Mouse (Mus musculus): ENCODE results near the gene Six6. TPM values are rescaled to one million over a fixed set of nuclear protein-coding genes. Genes with fewer than 3 reads are reported as not detected.

Gene Six6
- not detected for total RNA-seq (2022)

- no peak for DNase-seq (ENCODE audit: low spot score in 2 of 2)
Measured at GRCm38 (mm10) chr12:72939616-72940015, at the start of gene Six6. Gene Six6, plus strand, starts transcription at chr12:72939892.

- no peak for DNase-seq (ENCODE audit: low spot score in 2 of 2)
Measured at GRCm38 (mm10) chr12:72917159-72917993, 22.3 kb upstream of the Six6 start.

- no peak for DNase-seq (ENCODE audit: low spot score in 2 of 2)
Measured at GRCm38 (mm10) chr12:72936751-72937150, 2.9 kb upstream of the Six6 start.

GRCm38 (mm10) chr12:72937537-72938120, 2.1 kb upstream of the Six6 start:
- DNase-seq (ENCODE audit: low spot score in 2 of 2) = no peak

GRCm38 (mm10) chr12:72938176-72938575, 1.5 kb upstream of the Six6 start:
- no peak for DNase-seq (ENCODE audit: low spot score in 2 of 2)

- DNase-seq (ENCODE audit: low spot score in 2 of 2) = no peak
Measured at GRCm38 (mm10) chr12:72938600-72939490, 847 bp upstream of the Six6 start.

GRCm38 (mm10) chr12:72940071-72940821, 554 bp downstream of the Six6 start, which contains the start of gene 4930447C04Rik:
Gene 4930447C04Rik, minus strand, starts transcription at chr12:72940774.
- DNase-seq (ENCODE audit: low spot score in 2 of 2) = no peak

GRCm38 (mm10) chr12:72940822-72941397, 1.2 kb downstream of the Six6 start:
- no peak for DNase-seq (ENCODE audit: low spot score in 2 of 2)

GRCm38 (mm10) chr12:72941398-72942051, 1.8 kb downstream of the Six6 start:
- DNase-seq (ENCODE audit: low spot score in 2 of 2) = no peak

GRCm38 (mm10) chr12:72942171-72942570, 2.5 kb downstream of the Six6 start:
- DNase-seq (ENCODE audit: low spot score in 2 of 2) = no peak

- DNase-seq (ENCODE audit: low spot score in 2 of 2) = no peak
Measured at GRCm38 (mm10) chr12:72943574-72944110, 4.0 kb downstream of the Six6 start.

- DNase-seq (ENCODE audit: low spot score in 2 of 2) = no peak
Measured at GRCm38 (mm10) chr12:72944411-72945225, 4.9 kb downstream of the Six6 start.

- no peak for DNase-seq (ENCODE audit: low spot score in 2 of 2)
Measured at GRCm38 (mm10) chr12:72945301-72946063, 5.8 kb downstream of the Six6 start.

- no peak for DNase-seq (ENCODE audit: low spot score in 2 of 2)
Measured at GRCm38 (mm10) chr12:72946064-72946395, 6.3 kb downstream of the Six6 start.

GRCm38 (mm10) chr12:72946805-72947204, 7.1 kb downstream of the Six6 start:
- DNase-seq (ENCODE audit: low spot score in 2 of 2) = no peak

GRCm38 (mm10) chr12:72947335-72947734, 7.6 kb downstream of the Six6 start:
- no peak for DNase-seq (ENCODE audit: low spot score in 2 of 2)

- DNase-seq (ENCODE audit: low spot score in 2 of 2) = no peak
Measured at GRCm38 (mm10) chr12:72953089-72953488, 13.4 kb downstream of the Six6 start.

- DNase-seq (ENCODE audit: low spot score in 2 of 2) = no peak
Measured at GRCm38 (mm10) chr12:72953858-72954257, 14.2 kb downstream of the Six6 start.

Measured in left cerebral cortex, adult 8-10 months (tissue).